Mouse (Mus musculus) liver, postnatal 0 days (tissue): ENCODE measurements around the gene Hist2h2be. TPM values are rescaled to one million over a fixed set of nuclear protein-coding genes. Genes with fewer than 3 reads are reported as not detected.

Experiments used
- ATAC-seq: fragments of 200-750 bp; cut with Nextera tagmentation; 2 replicates; pipeline ENCODE4 v1.8.0; 2017; ENCODE audit warnings: mild to moderate bottlenecking, moderate library complexity
- DNase-seq: peaks from one replicate; pipeline ENCODE4 v3.0.0-alpha.2; 2016
- H3K27ac ChIP-seq: fragments of 300-500 bp; sonication (generic); 2 replicates; pipeline ENCODE4 v1.5.1; 2014; ENCODE audit warnings: antibody characterized with exemption, moderate library complexity, mild to moderate bottlenecking, low read depth
- H3K27me3 ChIP-seq: fragments of 300-500 bp; sonication (generic); 2 replicates; pipeline ENCODE4 v1.6.1; 2014; ENCODE audit warnings: low read length, control low read depth, mixed read lengths; ENCODE audit not compliant: insufficient read depth
- H3K36me3 ChIP-seq: fragments of 300-500 bp; sonication (generic); replicated peaks from 2 replicates; pipeline ENCODE4 v1.6.1; 2014; ENCODE audit warnings: mild to moderate bottlenecking, control low read depth, low read length, moderate library complexity, mixed read lengths; ENCODE audit not compliant: insufficient read depth
- H3K4me1 ChIP-seq: fragments of 300-500 bp; sonication (generic); 2 replicates; pipeline ENCODE4 v1.6.1; 2014; ENCODE audit warnings: antibody characterized with exemption, mild to moderate bottlenecking, control low read depth; ENCODE audit not compliant: insufficient read depth
- H3K4me2 ChIP-seq: fragments of 300-500 bp; sonication (generic); 2 replicates; pipeline ENCODE4 v1.6.1; 2014; ENCODE audit warnings: low read depth, mild to moderate bottlenecking, low read length, moderate library complexity, mixed read lengths
- H3K4me3 ChIP-seq: fragments of 300-500 bp; sonication (generic); 2 replicates; pipeline ENCODE4 v1.5.1; 2014; ENCODE audit warnings: low read depth, low read length
- H3K9ac ChIP-seq: fragments of 300-500 bp; sonication (generic); replicated peaks from 2 replicates; pipeline ENCODE4 v1.6.1; 2014; ENCODE audit warnings: mild to moderate bottlenecking, moderate library complexity
- H3K9me3 ChIP-seq: fragments of 300-500 bp; sonication (generic); 2 replicates; pipeline ENCODE4 v1.6.1; 2016; ENCODE audit warnings: mild to moderate bottlenecking, control low read depth, low read length, mixed read lengths
- CTCF ChIP-seq: sonication (generic); IDR thresholded peaks from 2 replicates; pipeline ENCODE4 v1.5.1; 2016; ENCODE audit warnings: antibody characterized with exemption, low read depth
- EP300 ChIP-seq: IDR thresholded peaks from 2 replicates; pipeline ENCODE4 v1.6.1; 2016; ENCODE audit warnings: antibody characterized with exemption, low read depth, mild to moderate bottlenecking
- WGBS: fragments of 180-500 bp; shearing (Covaris S2); extraction: QIAGEN DNeasy Blood & Tissue Kit; methylation state at CpG from one replicate; pipeline ENCODE4 v1.1.7; 2014; ENCODE audit not compliant: insufficient replicate concordance; 5-methylcytosine and 5-hydroxymethylcytosine counted together
- microRNA-seq: library from miRNA; unstranded; fragments of <30 nt; microRNA quantifications from one replicate; pipeline ENCODE4, GENCODE M21; 2016
- polyA plus RNA-seq: library from polyadenylated mRNA; unstranded; fragments of >200 nt; fragmentation: Nextera tagmentation; extraction: Ambion mirVana; gene quantifications from 2 replicates; pipeline ENCODE4 v1.2.1, GENCODE M21; 2015

The Hist2h2be gene
- polyA plus RNA-seq, 1 experiment from 2014 or later = 4.9 TPM

GRCm38 (mm10) chr3:96269511-96270474 is 48.9 kb downstream of the Hist2h2be start, which contains the start of gene Hist2h2bb:
TSS of gene Hist2h2bb (plus strand) at chr3:96269752.
- H3K36me3 ChIP-seq = no peaks in the 10 kb centered on the region
- H3K4me2 ChIP-seq = peak within 1 kb of the TSS; percentile 89
- ATAC-seq = peak; percentile 90
- H3K9me3 ChIP-seq = no peaks in the 10 kb centered on the region
- no peak; the same call in 1 of the 2 replicates for TF ChIP-seq CTCF
- TF ChIP-seq EP300 = peak; percentile 86
- under 1% methylated on average over 45 of the region's 45 CpGs for WGBS
- H3K27me3 ChIP-seq = no peaks in the 10 kb centered on the region
- peaks cover 18% of the 10 kb centered on the region for H3K4me1 ChIP-seq
- peak within 1 kb of the TSS; percentile 99 for H3K27ac ChIP-seq
- peak; percentile 90 for DNase-seq
- peak within 1 kb of the TSS; percentile 88 for H3K9ac ChIP-seq
- H3K4me3 ChIP-seq = peak within 1 kb of the TSS; percentile 52

Small RNA genes lying within 50 kb of the gene (microRNA-seq; reads per million reads assigned to microRNA genes)
- not detected for gene Gm44492
- not detected for gene Gm47311
- not detected for gene Gm47313

Other genes with a start within 250 kb of the Hist2h2be start
- 10.7 and 11.7 TPM in 2 replicates for gene Plekho1, start 225.1 kb upstream of the Hist2h2be start, polyA plus RNA-seq
- 11.3 and 12.5 TPM in 2 replicates for gene Vps45, start 162.7 kb upstream of the Hist2h2be start, polyA plus RNA-seq
- gene Otud7b, start 116.6 kb upstream of the Hist2h2be start, polyA plus RNA-seq = 7.4 and 7.9 TPM in 2 replicates
- gene Mtmr11, start 59.1 kb upstream of the Hist2h2be start, polyA plus RNA-seq = 2.7 and 3.0 TPM in 2 replicates
- 38.6 and 41.1 TPM in 2 replicates for gene Sf3b4, start 48.8 kb upstream of the Hist2h2be start, polyA plus RNA-seq
- 0.08 and 0.09 TPM in 2 replicates for gene Sv2a, start 40.0 kb upstream of the Hist2h2be start, polyA plus RNA-seq
- 49.2 and 49.3 TPM in 2 replicates for gene Bola1, start 1.4 kb upstream of the Hist2h2be start, polyA plus RNA-seq
- gene Hist2h2ab, start 1.3 kb upstream of the Hist2h2be start, polyA plus RNA-seq = 0.46 TPM in 1 of 2 replicates, not detected in the other
- 9.4 and 13.8 TPM in 2 replicates for gene Hist2h2ac, start 239 bp upstream of the Hist2h2be start, polyA plus RNA-seq
- gene Hist2h3c2, start 18.0 kb downstream of the Hist2h2be start, polyA plus RNA-seq = 5.0 and 8.1 TPM in 2 replicates
- gene Hist2h2aa2, start 19.2 kb downstream of the Hist2h2be start, polyA plus RNA-seq = 224 and 229 TPM in 2 replicates
- 107 and 123 TPM in 2 replicates for gene Hist2h2aa1, start 24.4 kb downstream of the Hist2h2be start, polyA plus RNA-seq
- 0.78 and 1.5 TPM in 2 replicates for gene Hist2h3c1, start 25.6 kb downstream of the Hist2h2be start, polyA plus RNA-seq
- gene Hist2h4, start 42.2 kb downstream of the Hist2h2be start, polyA plus RNA-seq = 40.3 and 56.7 TPM in 2 replicates
- 56.1 and 84.5 TPM in 2 replicates for gene Hist2h3b, start 47.5 kb downstream of the Hist2h2be start, polyA plus RNA-seq
- 9.4 and 11.0 TPM in 2 replicates for gene Hist2h2bb, start 48.6 kb downstream of the Hist2h2be start, polyA plus RNA-seq
- 6.2 and 8.7 TPM in 2 replicates for gene Fcgr1, start 72.8 kb downstream of the Hist2h2be start, polyA plus RNA-seq
- gene BC107364, start 231.2 kb downstream of the Hist2h2be start, polyA plus RNA-seq = not detected in 2 replicates